Mouse (Mus musculus) urinary bladder, adult 18-20 months (tissue): Measurements from ENCODE around the gene Alx3.
"Not testable (repeated sequence)": the region's sequence is repeated elsewhere in the genome, so short reads cannot be mapped to it uniquely, and the experiment has no call there.

Experiments used
- DNase-seq, 2 experiments: peaks; one replicate each; pipeline ENCODE4 v3.0.0; 2022; ENCODE audit warnings: low spot score in 2 of 2, mixed read lengths in 2 of 2

The Alx3 gene

DNA sequence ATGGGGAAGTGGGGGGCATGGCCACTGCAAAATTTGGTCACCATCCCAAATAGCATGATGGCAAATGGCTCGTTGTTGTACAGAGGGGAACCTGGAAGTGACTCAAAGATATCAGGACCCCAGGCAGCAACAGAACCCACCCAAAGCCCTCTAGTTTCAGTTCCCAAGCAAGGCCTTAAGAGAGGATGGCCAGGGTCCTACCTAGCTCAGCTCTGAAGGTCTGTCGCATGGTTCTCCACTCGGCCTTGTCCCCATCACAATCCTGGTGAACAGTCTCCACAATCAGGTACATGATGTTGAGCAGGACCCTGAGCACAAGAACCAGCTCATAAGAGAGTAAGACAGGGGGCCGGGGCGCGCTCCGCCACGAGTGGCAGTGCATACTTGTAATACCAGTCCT, 29.6 kb downstream of the Alx3 start:
- DNase-seq: no peak

DNA sequence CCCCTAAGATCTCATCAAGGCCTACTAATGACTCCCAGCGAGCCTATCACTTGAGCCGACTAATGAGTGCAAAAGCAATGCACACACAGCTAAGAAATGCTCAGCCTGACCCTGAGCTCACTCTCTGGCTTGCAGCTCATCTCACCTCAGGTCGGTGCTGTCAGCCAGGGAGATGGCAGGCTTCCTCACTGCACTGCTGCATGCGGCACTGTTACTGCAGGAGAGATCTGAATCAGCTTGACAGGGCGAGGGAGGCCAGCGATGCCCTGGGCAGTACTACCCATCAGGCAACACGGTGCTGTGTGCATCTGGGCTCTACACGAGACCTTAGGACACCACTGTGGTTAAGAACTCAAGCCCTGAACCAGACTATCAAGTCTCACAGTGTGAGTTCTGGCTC, 30.7 kb downstream of the Alx3 start:
- no peak for DNase-seq

DNA sequence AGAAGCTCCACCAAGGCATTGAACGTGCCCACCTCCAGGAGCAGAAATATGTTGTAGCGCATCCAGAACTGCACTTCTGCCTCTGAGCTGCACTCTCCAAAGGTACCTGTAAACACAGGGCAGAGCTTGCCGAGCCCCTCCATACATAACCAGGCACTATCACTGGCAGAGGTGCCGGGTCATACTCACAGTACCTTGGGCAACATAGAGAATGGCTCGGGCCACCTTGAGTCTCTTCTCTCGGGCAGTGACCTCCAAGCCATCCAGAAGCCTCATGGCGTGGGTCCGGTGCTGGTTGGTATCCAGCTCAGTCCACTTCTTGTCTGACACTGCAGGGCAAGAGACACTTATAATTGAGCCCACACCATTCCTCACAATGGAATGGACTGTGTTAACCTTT, 31.9 kb downstream of the Alx3 start:
- DNase-seq: no peak

DNA sequence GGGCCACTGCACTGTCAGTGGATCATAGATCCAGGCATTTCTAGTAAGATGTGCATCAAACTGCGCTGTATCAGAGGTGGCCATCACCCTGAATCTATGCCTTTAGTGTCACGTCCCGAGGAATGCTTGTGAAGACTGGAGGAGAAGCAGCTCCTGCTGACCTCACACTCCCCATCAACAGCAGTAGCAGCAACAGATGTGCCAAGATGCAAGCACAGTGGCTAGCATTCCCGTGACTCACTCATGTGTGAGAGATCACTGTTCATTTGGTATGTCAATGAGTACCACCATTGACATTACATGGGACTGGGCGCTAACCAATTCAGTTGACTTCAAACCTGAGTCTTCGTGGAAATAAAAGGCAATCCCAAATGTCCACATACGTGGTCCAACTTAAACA, 32.8 kb downstream of the Alx3 start:
- no peak for DNase-seq

DNA sequence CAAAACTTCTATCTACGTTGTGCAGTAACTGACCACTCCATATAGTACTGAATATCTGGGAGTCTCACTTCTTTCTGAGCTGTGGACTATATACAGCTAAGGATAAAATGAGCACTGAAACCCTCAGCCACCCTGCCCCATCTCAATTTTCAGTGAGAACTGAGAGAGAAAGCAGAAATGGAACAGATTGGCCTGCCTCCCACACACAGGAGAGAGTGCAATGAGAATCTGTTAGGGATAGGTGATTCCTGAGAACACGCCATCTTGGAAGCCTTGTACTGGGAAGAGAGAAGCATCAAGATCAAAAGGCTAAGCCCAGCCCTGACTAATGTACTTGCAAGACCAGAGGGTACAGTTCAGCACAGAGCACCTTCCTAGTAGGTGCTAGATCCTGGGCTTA, 33.7 kb downstream of the Alx3 start:
- DNase-seq: no peak

DNA sequence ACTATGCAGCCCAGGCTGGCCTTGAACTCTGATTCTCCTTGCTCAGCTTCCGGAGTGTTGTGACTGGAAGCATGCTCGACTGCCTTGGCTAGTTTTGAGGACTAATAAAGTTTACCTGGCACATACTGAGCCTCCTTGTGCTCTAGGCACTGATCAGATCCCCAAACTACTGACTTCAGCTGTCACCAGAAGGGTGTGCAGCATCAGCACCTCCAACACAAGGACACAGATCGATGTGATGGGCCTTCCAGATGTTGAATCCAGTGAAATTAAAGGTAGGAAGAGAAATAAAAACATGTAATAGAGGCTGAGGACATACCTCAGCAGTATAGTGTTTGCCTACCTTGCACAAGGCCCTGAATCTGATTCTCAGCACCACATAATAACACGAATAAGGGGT, 34.6 kb downstream of the Alx3 start:
- DNase-seq: no peak

DNA sequence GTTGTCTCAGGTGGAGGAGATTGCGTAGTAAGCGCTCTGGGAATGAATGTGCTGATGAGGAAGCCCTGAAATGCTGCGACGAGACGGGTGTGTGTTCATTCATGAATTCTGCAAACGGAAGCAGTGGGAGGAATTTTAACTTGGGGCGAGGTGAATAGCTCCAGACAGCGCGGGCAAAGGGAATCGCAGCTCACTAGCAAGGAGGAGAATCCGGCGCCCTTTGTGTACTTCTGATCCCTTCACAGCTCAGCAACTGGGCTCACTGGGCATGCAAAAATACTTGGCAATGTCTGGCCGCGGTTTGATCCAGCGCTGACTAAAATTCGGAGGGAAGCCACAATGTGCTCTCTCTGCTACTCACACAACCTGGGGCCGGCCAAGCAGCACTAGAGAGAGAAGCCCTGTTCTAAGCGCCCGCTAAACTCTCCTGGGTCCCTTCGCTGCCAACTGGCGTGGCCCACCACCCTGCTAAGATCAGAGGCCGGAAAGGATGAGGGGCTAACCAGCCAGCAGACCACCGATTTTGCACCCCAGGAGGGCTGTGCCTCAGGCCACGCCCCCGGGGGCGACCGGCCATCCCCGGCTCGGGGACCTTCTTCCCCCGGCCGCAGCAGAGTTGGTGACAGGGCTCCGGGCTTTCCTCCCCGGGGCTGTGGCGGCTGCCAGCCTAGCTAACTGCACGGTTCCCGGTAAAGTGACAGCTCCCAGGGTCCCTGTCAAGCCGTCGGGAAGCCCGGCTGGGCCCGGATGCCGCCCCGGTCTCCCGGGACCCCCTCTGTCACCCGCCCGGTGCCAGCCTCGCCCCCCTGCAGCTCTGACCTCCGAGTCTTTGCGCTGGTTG, 36.1 kb downstream of the Alx3 start, which contains the start of gene Gm10961:
Gene Gm10961 (plus strand): TSS at position 641 of the 841 bp plus-strand sequence.
- no peak for DNase-seq

DNA sequence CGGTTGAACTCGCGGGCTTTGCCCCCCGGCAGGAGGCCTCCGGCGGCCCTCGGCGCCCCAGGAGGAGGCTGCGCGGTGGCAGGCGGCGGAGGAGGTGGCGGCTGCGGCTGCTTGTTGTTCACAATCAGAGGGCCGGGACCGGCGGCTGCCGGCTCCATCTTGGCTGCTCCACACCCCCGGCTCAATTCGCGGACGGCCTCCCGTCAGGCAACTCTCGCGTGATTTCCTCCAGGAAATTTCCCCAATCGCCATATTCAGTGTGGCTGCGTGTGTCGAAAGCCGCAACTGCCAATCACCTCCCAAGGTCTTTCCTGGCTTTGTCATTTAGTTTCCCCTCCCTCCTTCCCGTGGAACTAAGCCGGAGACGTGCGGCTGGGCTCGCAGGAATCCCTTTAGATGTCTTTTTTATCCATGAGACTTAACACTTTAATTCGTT, 36.7 kb downstream of the Alx3 start, which contains the start of gene Strip1:
Gene Strip1 (minus strand): TSS at position 172 of the 436 bp plus-strand sequence.
- DNase-seq: peak; percentile 88

DNA sequence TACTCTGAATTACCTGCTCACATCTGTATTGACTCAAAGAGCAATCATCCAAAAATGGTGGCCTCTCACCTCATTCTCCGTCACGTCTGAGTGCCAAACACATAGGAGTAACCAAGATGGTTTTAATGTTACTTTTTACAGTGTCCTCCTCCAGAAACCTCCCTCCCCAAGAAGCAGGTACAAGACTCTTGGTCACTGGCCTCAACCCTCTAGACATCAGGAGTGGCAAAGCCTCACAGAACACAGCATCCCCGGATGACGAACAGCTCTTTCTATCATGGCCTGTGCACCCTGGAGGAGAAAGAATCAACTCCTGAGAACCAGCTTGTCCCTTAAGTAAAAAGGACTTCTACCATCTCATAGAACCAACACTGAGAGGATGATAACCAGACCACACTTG, 38.0 kb downstream of the Alx3 start:
- DNase-seq: no peak

DNA sequence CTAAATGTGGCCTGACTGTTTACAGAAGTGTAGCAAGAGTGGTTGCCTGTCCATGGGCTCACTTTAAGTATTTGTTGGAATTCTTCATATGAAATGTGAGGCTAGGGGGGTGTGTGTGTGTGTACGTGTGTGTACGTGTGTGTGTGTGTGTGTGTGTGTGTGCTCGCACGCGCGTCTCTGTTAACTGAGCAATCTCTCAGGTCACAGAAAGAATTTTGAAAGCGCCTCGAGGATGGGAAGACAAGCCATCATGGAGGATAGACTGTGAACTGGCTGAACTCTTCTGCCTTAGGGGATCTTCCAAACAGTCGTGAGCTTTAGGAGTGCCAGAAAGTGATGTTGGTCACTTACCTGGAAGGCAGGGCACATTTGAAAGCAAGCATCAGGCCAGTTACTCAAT, 39.1 kb downstream of the Alx3 start:
- no peak for DNase-seq

DNA sequence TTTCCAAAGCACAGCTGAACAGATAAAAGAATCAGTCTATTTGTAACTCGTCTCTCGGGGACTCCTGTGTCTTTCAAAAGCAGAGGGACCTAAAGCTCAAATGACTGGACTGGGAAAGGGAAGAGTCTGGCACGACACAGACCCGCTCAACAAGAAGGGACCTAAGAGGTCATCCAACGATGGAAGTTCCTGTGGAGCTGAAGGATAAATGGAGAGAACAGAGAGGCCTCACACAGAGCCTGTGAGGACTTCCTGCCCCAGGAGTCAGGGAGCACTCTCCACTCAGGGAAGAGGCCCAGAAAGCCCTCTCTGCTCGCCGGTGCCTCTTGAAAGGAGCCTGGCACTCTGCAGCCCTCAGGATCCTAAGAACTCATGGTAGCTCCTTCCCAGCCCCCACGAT, 41.0 kb downstream of the Alx3 start:
- DNase-seq: no peak

DNA sequence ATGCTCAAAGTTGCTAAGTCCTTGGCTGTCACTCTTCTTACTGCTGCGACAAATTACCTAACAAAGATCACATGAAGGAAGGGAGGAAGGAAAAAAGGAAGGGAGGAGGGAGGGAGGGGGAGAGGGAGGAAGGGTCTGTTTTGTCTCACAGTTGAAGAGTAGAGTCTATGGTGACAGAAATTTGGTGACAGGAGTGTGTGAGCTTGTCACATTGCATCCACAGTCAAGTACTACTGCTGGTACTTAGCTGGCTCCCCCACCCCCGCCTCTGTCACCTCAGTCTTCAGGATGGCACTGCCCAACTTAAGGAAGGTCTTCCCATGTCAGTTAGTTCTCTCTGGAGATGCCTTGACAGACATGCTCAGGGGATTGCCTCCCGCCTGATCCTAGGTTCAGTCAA, 41.4 kb downstream of the Alx3 start:
- no peak for DNase-seq

DNA sequence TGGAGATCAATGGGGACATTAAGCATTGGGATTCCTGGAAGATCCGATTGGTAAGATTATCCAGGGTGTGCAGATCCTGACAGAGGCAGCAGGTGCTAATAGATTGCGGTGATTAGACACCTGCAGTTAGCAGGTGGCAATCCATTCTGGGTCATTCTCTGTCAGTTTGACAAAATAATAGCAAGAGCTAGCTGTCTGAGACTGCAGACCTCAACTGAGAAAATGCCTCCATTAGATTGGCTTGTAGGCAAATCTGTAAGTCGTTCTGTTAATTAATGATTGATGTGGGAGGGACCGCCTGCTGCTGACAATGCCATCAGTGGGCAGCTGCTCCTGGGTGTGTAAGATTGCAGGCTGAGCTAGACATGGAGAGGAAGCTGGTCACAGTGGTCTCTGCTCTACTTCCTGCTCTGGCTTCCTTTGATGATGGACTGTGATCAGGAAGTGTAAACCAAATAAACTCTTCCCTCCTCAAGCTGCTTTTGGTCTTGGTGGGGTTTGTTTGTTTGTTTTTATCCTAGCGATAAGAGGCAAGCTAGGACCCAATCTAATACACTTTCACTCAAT, 42.9 kb downstream of the Alx3 start:
- no peak for DNase-seq

DNA sequence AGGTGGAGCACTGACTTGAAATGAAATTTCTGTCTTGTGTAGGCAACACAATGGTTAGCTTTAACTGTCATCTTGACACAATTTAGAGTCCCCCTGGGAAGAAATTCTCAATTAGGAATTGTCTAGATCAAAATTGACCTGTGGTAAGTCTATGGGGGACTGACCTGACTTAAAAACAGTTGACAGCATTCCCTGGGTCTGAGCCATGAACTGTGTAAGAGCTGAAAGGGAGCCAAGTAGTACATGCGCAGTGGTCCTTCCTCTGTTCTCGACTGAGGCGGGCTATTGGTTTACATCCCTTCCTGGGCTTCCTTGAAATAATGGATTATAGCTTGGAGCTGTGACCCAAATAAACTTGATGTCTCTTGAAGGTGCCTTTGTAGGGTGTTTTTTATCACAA, 52.1 kb downstream of the Alx3 start:
- DNase-seq: no peak

DNA sequence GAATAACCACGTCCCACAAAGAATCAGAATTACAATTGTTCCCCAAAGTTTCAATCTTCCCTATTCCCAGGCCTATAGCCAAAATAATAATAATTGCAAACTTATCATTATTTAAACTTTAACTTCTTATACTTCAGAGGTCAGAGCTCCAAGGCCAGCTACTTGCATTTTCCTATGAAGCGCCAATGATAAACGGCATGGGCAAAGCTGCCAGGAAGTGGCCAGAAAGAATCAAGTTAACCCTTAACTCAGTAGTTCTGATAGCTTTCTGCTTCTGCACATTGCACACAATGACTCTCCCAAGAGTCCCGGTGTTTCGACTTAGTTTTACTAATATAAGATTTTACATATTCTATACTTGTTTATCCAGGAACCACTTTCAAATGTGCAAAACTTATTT, 55.4 kb downstream of the Alx3 start:
- DNase-seq: not testable (repeated sequence)

DNA sequence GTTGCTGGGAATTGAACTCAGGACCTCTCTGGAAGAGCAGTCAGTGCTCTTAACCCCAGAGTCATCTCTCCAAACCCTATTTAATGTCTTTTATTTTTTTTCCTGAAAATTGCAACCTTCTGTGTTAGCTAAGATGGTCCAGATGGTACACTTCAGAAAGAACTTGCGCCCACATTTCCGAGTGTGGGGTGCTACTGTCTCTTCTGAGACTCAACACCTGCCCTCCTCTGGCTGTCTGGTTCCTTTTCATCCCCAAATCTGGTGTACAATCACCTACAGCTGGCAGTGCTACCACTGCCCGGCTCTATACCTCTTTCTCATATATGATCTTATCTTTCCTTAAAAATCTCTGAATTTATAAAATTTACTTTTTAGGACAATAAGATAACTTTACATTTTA, 58.1 kb downstream of the Alx3 start:
- no peak for DNase-seq

DNA sequence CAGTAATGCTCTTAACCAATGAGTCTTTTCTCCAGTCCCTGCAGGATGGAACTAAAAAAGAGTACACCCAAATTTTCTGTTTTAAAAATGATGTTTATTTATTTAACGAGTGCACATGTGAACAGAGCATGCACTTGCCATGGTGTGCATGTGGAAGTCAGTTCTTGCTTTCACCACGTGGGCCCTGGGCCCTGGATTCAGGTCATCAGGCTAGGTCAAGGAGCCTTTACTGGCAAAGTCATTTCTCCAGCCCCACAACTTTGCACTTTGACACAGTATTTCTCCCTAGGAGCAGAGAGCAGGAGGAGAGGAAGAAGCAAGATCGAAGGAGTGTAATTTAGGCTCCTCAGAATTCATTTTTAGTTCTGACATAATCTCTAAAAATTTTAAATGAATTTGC, 60.0 kb downstream of the Alx3 start:
- no peak for DNase-seq
